Mouse (Mus musculus) heart, postnatal 25 days (tissue): ENCODE results near the gene Gm20894. TPM values are rescaled to one million over a fixed set of nuclear protein-coding genes. Genes with fewer than 3 reads are reported as not detected.
"Not testable (repeated sequence)": the region's sequence is repeated elsewhere in the genome, so short reads cannot be mapped to it uniquely, and the experiment has no call there.

Source experiments
- DNase-seq: peaks from one replicate; pipeline ENCODE4 v3.0.0; 2022; ENCODE audit warnings: low spot score
- intact Hi-C: fragments of 180-260 bp; cut with DNase I; formaldehyde crosslinking; loops from one replicate; pipeline ENCODE4 v1.15.1; 2025
- total RNA-seq, 2 experiments: library from RNA; stranded (reverse); gene quantifications; 2 replicates each; pipeline ENCODE4 v1.2.3; 2021

Gm20894 gene
- not detected for total RNA-seq

DNA sequence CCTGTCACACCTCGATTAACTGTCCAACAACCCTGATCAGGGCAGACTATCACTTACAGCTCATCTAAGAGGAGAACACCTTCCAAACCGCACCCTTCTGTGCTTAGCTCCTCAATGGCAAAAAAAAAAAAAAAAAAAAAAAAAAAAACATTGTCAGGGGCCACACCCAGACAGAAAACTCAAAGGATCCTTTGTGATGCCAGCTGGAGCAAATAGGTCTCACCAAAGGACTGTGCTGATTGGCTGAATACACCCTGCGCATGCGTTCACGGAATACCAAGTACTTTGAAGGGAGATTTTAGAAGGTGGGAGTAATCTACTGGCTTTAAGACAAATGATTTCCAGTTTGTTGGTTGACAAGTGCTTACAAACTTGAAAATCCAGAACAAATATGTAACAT is at the start of gene Gm20894:
TSS of gene Gm20894 (minus strand) at position 101 of the 400 bp plus-strand sequence.
- DNase-seq, intact Hi-C loops: not testable (repeated sequence)
